Mouse (Mus musculus): ENCODE measurements around the gene Slc26a6.
A peak's percentile ranks its signal among the peaks of the same experiment; 100 is the strongest.

Gene Slc26a6

GRCm38 (mm10) chr9:108852976-108853375 lies at the start of gene Slc26a6:
Slc26a6 (plus strand) TSS chr9:108853283.
- no peak for DNase-seq

GRCm38 (mm10) chr9:108805768-108806167 lies 47.3 kb upstream of the Slc26a6 start:
- no peak for DNase-seq

GRCm38 (mm10) chr9:108806379-108806778 lies 46.7 kb upstream of the Slc26a6 start:
- DNase-seq: no peak

GRCm38 (mm10) chr9:108806831-108807230 lies 46.3 kb upstream of the Slc26a6 start:
- no peak for DNase-seq

- DNase-seq: no peak
These were observed 45.4 kb upstream of the Slc26a6 start for GRCm38 (mm10) chr9:108807674-108808073.

GRCm38 (mm10) chr9:108808163-108808665 lies 44.9 kb upstream of the Slc26a6 start, which contains the start of gene Nckipsd:
Nckipsd (plus strand) TSS chr9:108808368.
- DNase-seq: peak; percentile 95

- no peak for DNase-seq
These were observed 43.9 kb upstream of the Slc26a6 start for GRCm38 (mm10) chr9:108809188-108809587.

- no peak for DNase-seq
These were observed 43.4 kb upstream of the Slc26a6 start for GRCm38 (mm10) chr9:108809723-108810122.

- DNase-seq: no peak
These were observed 42.6 kb upstream of the Slc26a6 start for GRCm38 (mm10) chr9:108810516-108810915.

- DNase-seq: no peak
These were observed 37.5 kb upstream of the Slc26a6 start for GRCm38 (mm10) chr9:108815557-108815956.

- peak; percentile 62 for DNase-seq
These were observed 33.6 kb upstream of the Slc26a6 start for GRCm38 (mm10) chr9:108819495-108819894.

GRCm38 (mm10) chr9:108820077-108820476 lies 33.0 kb upstream of the Slc26a6 start:
- DNase-seq: no peak

GRCm38 (mm10) chr9:108824144-108824685 lies 28.9 kb upstream of the Slc26a6 start:
- no peak for DNase-seq

- DNase-seq: peak; percentile 99
These were observed 28.2 kb upstream of the Slc26a6 start for GRCm38 (mm10) chr9:108824755-108825413.

GRCm38 (mm10) chr9:108825820-108826699 lies 27.0 kb upstream of the Slc26a6 start, which contains the start of gene Celsr3:
Celsr3 (plus strand) TSS chr9:108826320.
- peak; percentile 92 for DNase-seq

- DNase-seq: peak; percentile 78
These were observed 26.3 kb upstream of the Slc26a6 start for GRCm38 (mm10) chr9:108826700-108827340.

GRCm38 (mm10) chr9:108827454-108827853 lies 25.6 kb upstream of the Slc26a6 start:
- DNase-seq: no peak

GRCm38 (mm10) chr9:108827906-108828305 lies 25.2 kb upstream of the Slc26a6 start:
- peak; percentile 52 for DNase-seq

- no peak for DNase-seq
These were observed 21.4 kb upstream of the Slc26a6 start for GRCm38 (mm10) chr9:108831637-108832036.

GRCm38 (mm10) chr9:108832390-108833108 lies 20.5 kb upstream of the Slc26a6 start:
- DNase-seq: peak; percentile 69

- DNase-seq: peak; percentile 75
These were observed 10.1 kb upstream of the Slc26a6 start for GRCm38 (mm10) chr9:108842989-108843388.

GRCm38 (mm10) chr9:108845390-108845789 lies 7.7 kb upstream of the Slc26a6 start:
- no peak for DNase-seq

All from cerebellum, adult 8-10 months (tissue).